Mouse (Mus musculus) adrenal gland, postnatal 10 days (tissue): ENCODE data around the gene Rpl34. TPM values are rescaled to one million over a fixed set of nuclear protein-coding genes. Genes with fewer than 3 reads are reported as not detected.

Experiments used
- DNase-seq: peaks from one replicate; pipeline ENCODE4 v3.0.0; 2021; ENCODE audit warnings: mixed read lengths
- long read RNA-seq, 2 experiments: library from polyadenylated mRNA; stranded (forward); transcript quantifications; one replicate each; pipeline ENCODE4 v2.0.0; 2021
- total RNA-seq, 2 experiments: library from RNA; stranded (reverse); gene quantifications; 2 replicates each; pipeline ENCODE4 v1.2.3; 2021

Gene Rpl34
- total RNA-seq = 100 to 1,000 TPM; 787 to 809 TPM
- long read RNA-seq, experiment 1, transcript Rpl34-201 (5 exons, 624 nt) = minor isoform, 38 of 286 reads
- long read RNA-seq, experiment 1, transcript Rpl34-202 (5 exons, 480 nt) = major isoform, 212 of 286 reads
- long read RNA-seq, experiment 1, transcript Rpl34-206 (1 exons, 573 nt) = minor isoform, 10 of 286 reads
- long read RNA-seq, experiment 1, partial matches to known transcripts = 20 of 286 reads
- long read RNA-seq, experiment 1, other reads (novel, unspliced or antisense) = 3 of 286 reads
- long read RNA-seq, experiment 2, transcript Rpl34-202 (5 exons, 480 nt) = major isoform, 162 of 214 reads
- long read RNA-seq, experiment 2, transcript Rpl34-201 (5 exons, 624 nt) = minor isoform, 28 of 214 reads
- long read RNA-seq, experiment 2, partial matches to known transcripts = 16 of 214 reads
- long read RNA-seq, experiment 2, other reads (novel, unspliced or antisense) = 4 of 214 reads

DNA sequence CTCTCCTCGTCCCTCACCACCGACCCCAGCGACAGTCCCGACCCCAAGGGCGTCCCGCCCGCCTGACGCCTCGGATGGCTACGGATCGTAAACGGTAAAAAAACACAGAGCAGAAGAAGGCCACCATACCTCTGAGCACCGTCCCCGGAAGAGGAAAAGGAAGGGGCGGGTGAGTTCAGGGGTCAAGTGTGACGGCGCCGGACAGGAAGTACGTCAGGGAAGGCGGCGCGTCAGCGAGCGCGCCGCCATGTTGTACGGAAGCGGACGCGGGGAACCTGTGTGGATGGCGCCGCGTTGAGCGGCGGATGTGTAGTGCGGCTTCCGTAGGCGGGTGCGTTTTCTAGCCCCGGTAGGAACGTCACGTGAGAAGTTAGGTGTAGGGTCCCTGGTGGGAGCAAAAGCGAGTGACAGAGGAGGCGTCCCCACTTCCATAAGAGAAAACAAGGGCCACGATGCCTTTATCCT lies at the start of gene Rpl34:
Gene Rpl34 (minus strand): TSS at position 210 of the 465 bp plus-strand sequence.
- peak; percentile 96 for DNase-seq

DNA sequence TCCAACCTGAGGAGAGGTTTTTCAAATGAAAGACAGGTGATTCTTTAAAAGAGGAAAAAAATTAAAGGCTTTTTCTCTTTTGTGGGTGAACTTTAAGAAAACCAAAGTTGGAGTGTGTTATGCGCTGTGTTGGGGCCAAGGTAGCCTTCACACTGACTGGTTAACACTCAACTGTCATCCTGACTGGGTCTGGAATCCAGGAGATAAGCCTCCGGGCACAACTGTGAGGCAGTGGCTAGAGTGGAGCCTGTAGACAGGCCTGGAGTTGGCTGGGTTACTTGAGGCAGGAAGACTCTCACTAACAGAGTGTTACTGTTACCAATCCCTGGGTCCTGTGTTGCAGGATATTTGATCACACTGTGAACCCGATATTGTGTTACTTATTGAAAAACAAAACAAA lies 38.0 kb upstream of the Rpl34 start:
- DNase-seq = no peak

DNA sequence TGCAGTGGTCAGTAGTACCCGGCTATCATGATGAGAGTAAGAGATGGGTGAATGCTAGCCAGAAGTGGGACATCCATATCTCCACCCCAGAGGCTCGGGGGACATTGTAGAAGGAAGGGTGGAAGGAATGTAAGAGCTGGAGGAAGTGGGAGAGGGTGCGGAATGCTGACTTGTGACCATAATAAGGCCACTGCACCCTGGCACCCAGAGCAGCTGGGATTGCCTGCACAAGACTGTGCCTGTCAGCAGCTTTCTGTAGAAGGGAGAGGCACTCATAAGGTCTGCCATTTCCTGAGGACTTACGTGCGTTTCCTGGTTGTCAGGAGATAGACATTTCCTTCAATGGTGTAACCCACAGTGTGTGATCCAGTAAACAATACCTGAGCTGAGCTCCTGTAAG lies 33.9 kb upstream of the Rpl34 start:
- no peak for DNase-seq

DNA sequence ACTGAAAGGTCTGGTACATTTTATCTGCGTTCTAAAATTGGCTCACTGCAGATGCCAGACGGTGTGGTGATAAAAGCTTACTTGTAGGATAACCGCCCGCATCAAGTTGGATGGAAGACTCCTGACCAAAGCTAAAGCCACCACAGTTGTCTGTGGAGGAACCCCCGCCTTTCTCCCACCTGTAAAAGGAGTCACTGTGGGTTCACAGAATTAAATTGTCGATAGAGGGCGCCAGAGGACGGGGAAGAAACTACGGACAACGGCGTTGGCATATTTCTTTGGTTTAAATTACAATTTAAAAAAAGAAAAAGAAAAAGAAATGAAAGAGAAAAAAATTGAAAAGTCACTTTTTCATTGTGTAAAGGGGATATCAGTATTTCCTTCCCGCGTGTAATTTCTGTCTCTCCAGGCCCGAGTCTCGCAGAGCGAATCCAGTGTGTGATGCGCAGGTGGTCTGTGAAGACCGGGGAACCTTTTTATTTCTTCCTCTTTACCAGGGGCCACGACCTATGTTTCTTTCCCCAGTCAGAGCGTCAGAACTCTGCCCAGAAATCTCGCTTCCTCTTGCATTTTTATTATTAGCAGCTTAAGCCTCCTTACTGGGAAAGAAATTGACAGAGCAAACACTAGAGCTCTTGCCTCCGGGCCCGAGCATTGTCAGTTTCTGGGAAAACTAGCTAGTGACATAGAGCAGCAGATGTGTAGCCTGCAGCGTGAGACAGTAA lies 30.7 kb upstream of the Rpl34 start:
- DNase-seq = peak; percentile 82

DNA sequence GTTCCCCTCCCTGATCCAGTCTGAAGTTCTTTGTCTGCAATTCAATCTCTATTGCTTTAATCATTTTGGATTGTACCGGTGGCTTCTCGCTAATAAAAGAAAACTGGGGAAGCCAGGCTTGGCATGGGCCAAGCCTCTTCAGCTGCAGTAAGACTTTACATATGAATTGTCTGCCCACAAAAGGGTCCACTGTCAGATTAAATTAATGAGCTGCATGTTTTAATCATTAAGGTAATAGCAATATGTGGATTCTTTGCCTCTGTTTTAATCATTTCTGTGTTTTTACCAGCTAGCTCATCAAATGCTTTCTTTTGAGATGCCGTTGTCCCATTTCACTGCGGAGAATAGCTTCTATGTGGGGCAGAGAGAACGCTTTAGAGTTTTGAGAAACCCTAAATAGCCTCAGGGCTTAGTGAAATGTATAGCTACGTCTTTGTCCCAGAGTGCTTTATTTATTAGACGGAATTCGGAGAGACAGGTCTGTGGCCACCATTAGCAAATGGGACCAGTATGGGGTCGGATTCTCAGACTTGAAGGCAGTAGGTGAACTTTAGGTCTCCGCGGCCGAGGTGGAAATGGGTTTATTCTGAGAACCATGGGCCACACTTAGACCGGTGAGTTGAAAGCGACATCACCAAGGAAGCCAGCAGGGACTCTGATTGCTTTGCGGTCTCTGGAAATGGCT lies 28.1 kb upstream of the Rpl34 start:
- DNase-seq = no peak

DNA sequence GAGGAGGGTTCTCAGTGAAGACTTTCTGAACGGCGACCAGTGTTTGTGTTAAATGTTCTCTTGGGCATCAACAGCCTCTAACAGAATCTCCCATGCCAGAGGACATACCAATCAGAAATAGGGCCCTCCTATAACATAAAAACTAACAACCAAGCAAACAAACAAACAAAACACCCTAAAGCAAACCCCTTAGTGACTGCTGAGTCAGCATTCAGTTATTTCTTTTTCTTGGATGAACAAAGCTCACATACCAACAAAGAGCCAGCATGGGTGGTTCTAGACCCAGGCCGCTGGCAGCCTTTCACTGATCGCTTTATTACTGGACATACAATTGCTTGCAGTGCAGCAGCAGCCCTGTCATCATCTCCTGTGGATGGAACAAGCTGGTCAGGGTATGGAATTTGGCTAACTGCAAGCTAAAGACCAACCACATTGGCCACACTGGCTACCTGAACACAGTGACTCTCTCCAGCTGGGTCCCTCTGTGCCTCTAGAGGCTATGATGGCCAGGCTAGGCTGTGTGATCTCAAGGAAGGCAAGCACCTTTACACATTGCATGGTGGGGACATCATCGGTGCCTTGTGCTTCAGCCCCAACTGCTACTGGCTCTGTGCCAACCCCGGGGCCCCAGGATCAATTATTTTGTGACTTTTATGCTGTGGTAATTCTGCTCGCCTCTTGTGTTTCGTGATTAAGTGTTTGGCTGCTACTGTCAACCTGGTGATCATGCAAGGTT lies 27.1 kb upstream of the Rpl34 start:
- no peak for DNase-seq

DNA sequence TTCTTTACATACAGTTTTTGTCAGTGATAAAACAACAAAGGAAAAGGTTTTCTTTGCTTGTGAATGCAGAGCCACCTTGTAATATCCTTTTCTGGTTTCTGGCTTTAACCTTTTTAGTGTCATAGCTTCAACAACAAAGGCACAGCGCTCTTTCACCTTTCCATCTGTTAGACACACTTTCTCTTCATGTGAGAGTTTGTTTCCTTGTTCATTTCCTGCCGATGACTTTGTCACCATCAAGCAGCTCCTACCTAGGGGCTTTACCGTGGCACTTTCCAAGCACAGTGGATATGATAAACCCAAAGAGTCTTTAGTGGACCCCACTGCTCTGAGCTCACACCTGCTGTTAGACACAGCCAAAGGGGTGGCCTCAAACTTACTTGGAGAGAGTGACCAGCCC lies 19.0 kb upstream of the Rpl34 start:
- no peak for DNase-seq

DNA sequence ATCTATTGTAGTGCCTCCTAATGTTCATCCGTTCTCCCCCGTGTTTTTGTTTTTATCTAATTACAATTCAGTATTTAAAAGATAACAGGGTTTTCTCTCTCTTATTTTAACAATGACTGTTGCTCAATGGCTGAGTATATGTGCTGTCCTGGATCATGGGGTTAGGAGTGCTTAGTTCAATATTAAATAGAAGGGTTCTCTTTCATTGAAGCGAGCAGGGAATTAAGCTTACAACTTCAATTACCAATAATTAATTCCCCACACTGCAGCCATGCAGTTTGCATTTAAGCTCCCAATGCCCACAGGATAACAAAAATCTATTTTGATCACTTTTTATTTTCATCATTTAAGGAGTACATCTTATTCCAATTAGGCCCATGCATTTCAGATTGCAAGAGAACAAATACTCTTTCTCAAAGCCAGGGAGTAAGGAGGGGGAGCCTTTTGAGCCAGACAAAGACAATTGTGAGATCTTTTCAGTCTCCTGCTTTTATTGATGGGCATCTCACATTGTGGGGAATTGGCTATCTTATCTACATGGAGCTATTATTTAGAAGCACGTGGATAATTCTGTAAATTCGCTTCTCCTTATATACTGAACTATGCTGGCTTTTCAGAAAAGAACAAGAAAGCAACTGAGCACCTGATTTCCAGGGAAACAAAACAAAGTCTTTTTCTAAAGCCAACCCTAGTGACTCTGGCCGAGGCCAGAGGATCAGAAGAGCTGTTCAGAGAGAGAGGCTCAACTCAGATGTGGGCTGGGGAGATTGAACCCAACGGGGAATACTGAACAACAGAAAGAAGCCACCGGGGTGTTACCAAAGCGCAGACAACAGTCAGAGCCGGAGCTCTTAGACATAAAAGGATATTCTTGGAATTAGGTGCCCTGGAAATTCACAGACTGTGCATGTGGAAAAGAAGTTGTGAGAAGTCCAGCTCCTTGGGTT lies 16.7 kb upstream of the Rpl34 start:
- no peak for DNase-seq

DNA sequence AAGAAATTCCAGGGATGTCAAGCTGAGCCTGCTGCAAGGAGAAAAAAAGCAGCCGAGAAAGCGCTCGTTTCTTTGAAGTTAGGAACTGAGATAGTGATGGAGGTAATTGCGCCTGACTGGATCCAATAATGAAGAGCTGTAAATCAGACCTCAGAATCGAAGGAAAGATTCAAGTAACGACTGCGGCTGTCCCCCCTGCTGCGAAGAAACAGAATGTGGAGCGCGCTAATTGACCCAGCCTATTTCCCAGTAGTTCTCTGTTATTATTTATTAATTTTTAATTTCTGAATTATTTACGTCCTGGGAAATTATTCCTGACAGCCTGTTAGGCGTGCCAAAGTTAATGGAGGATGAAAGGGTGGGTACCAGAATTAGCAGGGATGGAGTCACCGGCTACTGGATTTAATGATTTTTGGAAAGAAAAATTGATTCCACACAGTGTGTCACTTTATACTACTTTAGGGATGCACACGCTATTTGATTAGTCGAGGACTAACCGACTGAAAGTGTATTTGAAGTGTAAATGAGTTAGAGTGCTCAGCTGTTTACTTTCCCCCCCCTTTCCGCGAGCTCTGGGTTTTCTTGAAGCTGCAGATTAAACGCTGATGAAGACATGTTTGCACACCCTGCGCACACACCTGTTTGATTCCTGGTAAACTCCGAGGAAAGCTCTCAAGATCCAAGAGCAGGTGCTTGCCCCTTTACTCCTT lies 7.6 kb upstream of the Rpl34 start:
- no peak for DNase-seq

DNA sequence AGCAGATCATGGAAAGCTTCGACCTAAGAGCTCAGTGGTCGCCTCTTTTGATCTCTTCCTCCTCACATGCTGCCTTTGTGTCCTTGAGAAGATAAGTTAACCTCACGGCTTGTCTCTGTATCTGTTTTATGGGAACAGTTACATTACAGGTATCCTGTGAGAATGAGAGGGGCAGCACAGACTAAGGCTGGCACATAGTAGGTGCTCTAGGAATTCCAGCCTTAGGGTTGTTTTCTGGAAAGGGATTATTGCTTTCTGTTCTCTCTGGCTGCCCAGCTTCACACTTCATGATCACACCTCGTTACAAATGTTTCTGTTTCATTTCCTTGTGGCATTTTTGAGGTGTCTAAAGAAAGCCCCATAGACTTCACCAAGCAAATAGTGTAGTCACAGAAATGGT lies 6.6 kb upstream of the Rpl34 start:
- no peak for DNase-seq

DNA sequence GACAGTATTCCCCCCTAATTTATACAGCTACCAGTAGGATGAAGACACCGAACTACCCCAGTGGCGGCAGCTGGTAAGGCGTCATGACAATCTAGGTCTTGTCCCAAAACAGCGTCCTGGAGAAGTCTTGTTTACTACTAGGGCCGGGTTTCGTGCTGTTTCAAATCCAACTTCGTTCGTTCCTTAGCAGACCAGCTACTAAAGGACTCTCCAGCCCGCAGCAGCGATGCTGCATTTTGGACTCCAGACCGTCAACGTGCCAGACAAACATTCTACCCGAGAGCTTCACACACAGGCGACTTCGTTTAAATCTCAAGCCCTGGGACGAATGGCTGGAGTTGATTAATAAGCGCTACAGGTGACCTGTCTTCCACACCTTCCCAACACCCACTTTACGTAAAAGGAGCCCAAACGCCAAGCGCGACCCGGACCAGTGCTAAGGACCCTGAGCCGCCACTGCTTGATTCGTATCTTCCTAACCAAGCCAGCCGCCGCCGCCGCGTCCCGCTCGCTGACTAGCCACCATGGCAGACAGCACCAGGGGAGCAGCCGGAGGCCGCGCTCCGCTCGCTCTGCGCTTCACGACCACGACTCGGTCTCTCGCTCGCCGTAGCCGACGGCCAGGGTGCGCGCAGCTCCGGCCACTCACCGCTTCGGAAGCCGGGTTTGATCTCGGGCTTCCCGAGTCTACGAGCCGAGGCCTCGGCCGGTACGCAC lies 568 bp downstream of the Rpl34 start:
- peak; percentile 63 for DNase-seq

DNA sequence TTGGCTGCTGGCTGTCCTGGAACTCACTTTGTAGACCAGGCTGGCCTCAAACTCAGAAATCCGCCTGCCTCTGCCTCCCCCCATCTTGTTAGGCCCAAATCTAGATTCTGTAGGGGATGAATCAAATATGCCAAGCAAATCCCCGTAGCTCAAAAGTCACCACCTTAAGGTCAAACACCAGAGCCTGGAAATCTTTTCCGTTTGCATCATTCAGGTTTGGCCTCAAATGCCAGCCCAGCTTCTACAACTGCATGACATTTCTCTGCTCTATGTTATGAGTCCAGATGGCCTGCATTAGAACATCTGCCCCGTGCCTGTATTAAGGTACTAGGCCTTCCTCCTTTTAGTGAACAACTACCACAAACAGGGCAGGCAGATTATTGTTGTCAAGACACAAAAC lies 2.5 kb downstream of the Rpl34 start:
- no peak for DNase-seq

DNA sequence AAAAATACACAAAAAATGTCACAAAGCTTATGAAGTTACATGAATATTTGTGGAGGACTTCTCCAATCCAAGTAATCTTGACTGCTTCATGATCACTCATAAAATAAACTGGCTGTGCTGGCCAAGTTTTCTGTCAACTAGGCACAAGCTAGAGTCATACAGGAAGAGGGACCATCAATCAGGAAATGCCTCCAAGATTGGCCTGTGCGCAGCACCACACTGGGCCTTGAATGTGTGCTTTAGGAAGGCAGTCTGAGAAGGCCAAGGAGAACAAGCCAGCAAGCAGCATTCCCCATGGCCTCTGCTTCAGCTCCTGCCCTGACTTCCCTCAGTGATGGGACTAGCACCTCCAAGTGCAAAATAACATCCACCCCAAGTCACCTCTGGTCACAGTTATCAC lies 3.2 kb downstream of the Rpl34 start:
- DNase-seq = peak; percentile 53

DNA sequence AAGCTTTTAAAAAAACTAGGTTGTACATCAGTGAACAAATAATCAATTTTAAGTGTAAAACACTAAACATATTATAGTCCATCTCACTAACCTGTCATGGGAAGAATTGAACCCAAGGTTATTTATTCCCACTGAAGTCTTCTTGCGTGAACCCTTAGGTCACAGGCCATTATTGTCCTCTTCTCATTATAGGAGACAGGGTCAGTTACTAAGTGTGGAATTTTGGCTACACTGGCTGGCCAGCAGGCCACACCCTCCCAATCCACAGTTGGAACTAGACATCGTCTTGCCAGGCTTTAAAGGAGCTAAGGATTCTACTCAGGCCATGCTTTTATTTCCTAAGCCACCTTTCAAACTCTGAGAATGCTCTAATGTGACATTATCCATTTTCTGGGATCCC lies 4.5 kb downstream of the Rpl34 start:
- no peak for DNase-seq

DNA sequence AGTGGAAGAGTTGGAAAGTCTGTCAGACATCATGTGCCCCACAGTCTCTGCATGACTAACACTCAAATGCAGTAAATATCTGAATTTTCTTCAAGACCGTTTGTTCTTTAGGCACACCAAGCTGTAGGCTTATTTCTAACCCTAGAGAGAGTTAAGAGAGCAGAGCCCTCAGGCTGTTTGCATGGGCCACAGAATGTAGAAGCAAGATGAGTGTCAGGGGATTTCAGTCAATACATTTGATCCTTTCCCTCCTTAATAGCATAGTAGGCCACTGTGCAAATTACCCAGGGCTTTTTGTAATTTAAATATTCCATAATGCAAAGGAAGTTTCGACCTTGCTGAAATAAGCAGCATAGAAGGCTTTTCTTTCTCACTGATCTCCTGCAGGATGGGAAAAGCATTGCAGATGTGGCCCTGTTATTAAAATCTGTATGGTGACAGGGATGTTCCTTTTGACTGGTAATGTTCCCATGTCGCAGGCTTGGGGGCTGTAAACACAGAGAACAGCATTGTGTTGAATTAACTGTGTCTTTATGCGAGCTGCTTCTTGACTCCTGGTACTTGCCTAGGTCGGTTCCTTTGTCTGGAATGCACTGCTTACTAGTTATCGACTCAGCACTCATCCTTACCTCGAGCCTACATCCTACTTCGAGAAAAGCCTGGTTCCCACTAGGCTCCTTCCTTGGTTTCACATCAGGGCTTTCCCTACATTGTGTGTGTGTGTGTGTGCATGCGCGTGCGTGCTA lies 7.3 kb downstream of the Rpl34 start:
- no peak for DNase-seq

DNA sequence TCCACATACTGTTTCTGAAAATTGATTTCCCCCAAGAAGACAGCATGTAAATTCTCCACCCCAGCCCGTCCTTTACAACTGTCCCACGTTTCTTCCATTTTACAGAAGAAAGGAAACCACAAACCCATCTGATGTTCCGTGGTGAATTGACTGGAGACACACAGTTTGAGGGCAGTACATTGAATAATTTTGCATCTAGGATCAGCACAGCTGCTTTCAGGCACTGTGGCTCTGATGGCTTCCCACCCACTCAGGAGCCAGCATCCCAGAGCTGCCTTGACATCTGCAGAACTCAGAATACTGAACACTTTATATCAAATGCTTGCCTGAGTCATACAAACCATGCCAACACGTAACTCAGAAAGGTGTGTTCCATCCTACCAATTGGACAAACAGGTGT lies 10.0 kb downstream of the Rpl34 start:
- no peak for DNase-seq

DNA sequence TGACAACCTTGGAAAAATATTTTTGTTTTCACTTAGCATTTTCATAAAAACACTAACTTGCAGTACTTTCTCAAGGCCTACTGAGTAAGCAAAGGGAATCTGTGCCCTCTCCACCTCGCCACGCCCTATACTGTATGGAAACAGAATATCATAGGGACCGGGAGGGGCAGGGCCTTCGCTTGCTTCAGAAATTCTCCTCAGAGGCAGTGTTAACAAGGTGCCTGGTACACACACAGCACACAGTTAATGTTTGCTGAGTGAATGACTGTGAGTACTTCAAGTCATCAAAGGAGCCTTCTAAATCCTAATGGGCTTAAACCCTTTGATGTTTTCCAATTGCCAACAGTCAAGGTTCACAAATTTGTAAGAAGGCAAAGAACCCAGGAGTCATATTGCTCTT lies 11.3 kb downstream of the Rpl34 start:
- no peak for DNase-seq

DNA sequence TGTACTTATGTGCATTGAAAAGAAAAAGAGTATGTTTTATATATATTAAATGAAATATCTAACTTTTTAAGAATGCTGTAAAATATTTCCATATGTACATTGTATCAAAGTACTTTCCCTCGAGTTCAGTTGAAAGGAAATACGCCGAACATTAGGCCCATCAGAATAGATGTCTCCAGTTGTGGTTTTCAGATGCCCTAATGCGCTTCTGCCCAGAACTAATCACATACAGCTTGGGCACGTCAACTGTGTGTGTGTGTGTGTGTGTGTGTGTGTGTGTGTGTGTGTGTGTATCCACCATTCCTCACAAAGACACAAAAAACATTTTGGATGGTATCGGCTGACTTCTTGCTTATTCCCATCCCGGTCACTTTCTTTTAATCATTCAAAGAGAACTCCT lies 13.6 kb downstream of the Rpl34 start:
- DNase-seq = no peak
